Mouse (Mus musculus) bone marrow macrophage, adult 2 months (primary cell): ENCODE results near the gene Eral1. TPM values are rescaled to one million over a fixed set of nuclear protein-coding genes. Genes with fewer than 3 reads are reported as not detected.
A peak's percentile ranks its signal among the peaks of the same experiment; 100 is the strongest.

Experiments used
- H3K27ac ChIP-seq: 2 replicates; pipeline ENCODE4 v1.5.1; 2012; ENCODE audit warnings: low read depth, low read length; ENCODE audit not compliant: insufficient read depth
- H3K4me1 ChIP-seq: 2 replicates; pipeline ENCODE4 v1.6.1; 2012; ENCODE audit warnings: low read length; ENCODE audit not compliant: control insufficient read depth, insufficient read depth
- H3K4me3 ChIP-seq: 2 replicates; pipeline ENCODE4 v1.5.1; 2012; ENCODE audit warnings: mild to moderate bottlenecking, low read length, moderate library complexity; ENCODE audit not compliant: insufficient read depth
- CTCF ChIP-seq: IDR thresholded peaks from 2 replicates; pipeline ENCODE4 v1.5.1; 2012; ENCODE audit warnings: low read depth, mild to moderate bottlenecking, low read length, moderate library complexity
- POLR2A ChIP-seq: IDR thresholded peaks from 2 replicates; pipeline ENCODE4 v1.6.1; 2012; ENCODE audit warnings: mild to moderate bottlenecking, low read depth, low read length, borderline replicate concordance
- polyA plus RNA-seq: library from polyadenylated mRNA; stranded (reverse); fragments of >200 nt; gene quantifications from 2 replicates; pipeline ENCODE4 v1.2.4, GENCODE M21; 2012; ENCODE audit not compliant: missing spikeins, insufficient read depth, insufficient read length

Gene Eral1
- polyA plus RNA-seq, 1 experiment: 19.5 TPM

- peak overlapping the region; percentile 60 for H3K4me3 ChIP-seq
- TF ChIP-seq CTCF: no peak
- TF ChIP-seq POLR2A: no peak
- peaks cover 43% of the 10 kb centered on the region for H3K4me1 ChIP-seq
- H3K27ac ChIP-seq: no peak overlapping the region
Measured at GRCm38 (mm10) chr11:78115367-78116145, 35.4 kb upstream of the Eral1 start.

DNA sequence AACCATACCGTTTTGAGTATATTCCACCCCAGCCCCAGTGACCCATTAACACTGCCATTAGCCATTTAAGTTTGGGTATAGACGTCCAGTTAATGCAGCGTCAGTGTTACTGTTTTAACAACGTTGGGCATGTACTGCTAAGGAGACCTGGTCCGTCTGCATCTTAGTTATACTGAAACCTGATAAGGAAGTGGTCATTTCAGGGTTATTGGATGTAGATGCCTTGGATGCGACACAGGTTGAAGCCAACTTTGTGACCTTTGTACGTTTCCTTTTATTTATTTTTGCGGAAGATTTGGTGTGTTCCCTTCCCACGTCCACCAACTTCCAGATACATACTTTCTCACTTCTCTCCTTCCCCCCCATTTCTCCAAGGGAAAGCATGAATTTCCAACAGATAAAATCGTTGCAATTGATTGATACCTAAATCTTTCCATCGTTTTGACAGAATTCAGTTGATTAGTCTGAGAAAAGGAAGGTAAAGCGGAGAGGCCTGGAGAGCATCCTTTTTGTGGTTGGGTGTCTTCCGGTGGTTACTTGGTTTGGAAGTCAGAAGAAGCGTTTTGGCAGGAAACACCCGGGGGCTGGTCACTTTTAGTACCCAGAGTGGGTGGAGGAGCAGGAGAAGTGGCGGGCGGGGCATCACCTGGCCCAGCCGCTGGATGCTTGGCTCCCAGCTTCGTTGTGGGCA lies 34.6 kb upstream of the Eral1 start:
- Histone ChIP-seq H3K27ac (no peak overlapping the region), H3K4me3 (peak overlapping the region; percentile 60), H3K4me1 (peaks cover 41% of the 10 kb centered on the region)
- no peak for TF ChIP-seq CTCF
- no peak for TF ChIP-seq POLR2A

- TF ChIP-seq POLR2A (no peak), CTCF (no peak)
- H3K4me3 ChIP-seq: no peak overlapping the region
- H3K27ac ChIP-seq: no peak overlapping the region
- H3K4me1 ChIP-seq: peaks cover 34% of the 10 kb centered on the region
Measured at GRCm38 (mm10) chr11:78113616-78114015, 33.4 kb upstream of the Eral1 start.

DNA sequence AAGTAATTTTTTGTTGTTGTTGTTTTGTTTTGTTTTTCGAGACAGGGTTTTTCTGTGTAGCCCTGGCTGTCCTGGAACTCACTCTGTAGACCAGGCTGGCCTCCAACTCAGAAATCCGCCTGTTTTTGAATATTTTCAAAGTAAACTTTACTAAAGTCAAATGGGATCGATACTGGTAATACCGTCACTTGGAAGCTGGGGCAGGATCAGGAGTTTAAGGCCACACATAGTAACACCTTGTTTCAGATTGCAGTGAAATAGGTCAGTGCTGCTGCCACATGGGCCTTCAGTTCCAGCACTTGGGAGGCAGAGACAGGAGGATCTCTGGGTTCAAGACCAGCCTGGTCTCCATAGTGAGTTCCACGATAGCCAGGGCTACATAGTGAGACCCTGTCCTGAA lies 24.3 kb upstream of the Eral1 start:
- no peak for TF ChIP-seq POLR2A
- TF ChIP-seq CTCF: no peak
- H3K4me3 ChIP-seq: no peak overlapping the region
- peaks cover 35% of the 10 kb centered on the region for H3K4me1 ChIP-seq
- H3K27ac ChIP-seq: no peak overlapping the region

DNA sequence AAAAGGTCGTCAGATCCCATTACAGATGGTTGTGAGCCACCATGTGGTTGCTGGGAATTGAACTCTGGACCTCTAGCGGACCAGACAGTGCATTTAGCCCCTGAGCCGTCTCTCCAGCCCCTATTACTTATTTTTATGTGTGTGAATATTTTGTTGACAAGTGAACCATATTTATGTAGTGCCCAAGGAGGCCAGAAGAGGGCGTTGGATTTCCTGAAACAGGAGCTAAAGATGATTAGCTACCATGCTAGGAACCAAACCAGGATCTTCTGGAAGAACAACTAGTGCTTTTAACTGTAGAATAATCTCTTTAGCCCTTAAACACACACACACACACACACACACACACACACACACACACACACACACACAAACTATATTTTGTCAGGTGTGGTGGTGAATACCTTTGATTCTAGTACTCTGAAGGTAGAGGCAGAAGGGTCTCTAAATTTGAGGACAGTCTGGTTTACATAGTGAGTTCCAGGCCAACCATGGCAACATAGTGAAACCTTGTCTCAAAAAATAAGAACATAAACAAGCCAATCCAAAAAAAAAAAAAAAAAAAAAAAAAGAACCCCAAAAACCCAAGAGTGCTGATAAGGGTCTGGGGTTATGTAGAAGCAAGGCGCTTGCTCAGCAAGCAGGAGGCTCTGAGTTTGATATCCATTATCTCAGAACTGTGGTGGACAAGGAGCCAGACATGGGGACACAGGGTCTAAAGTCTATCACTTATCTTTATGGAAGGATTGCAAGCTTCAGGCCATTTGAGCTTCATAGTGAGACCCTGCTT lies 23.0 kb upstream of the Eral1 start:
- no peak overlapping the region for H3K27ac ChIP-seq
- peaks cover 33% of the 10 kb centered on the region for H3K4me1 ChIP-seq
- H3K4me3 ChIP-seq: no peak overlapping the region
- TF ChIP-seq POLR2A (no peak), CTCF (no peak)

GRCm38 (mm10) chr11:78102142-78102541 lies 22.0 kb upstream of the Eral1 start:
- Histone ChIP-seq H3K27ac (no peak overlapping the region), H3K4me3 (no peak overlapping the region), H3K4me1 (peaks cover 33% of the 10 kb centered on the region)
- TF ChIP-seq POLR2A (no peak), CTCF (no peak)

GRCm38 (mm10) chr11:78100746-78101145 lies 20.6 kb upstream of the Eral1 start:
- H3K4me3 ChIP-seq: peak overlapping the region; percentile 10; the same call in 1 of the 2 replicates
- peak overlapping the region; percentile 44 for H3K27ac ChIP-seq
- peaks cover 43% of the 10 kb centered on the region for H3K4me1 ChIP-seq
- TF ChIP-seq POLR2A (no peak), CTCF (no peak)

GRCm38 (mm10) chr11:78097077-78097476 lies 16.9 kb upstream of the Eral1 start:
- H3K4me1 ChIP-seq: peaks cover 29% of the 10 kb centered on the region
- no peak overlapping the region for H3K4me3 ChIP-seq
- TF ChIP-seq CTCF (no peak), POLR2A (no peak)
- H3K27ac ChIP-seq: no peak overlapping the region

DNA sequence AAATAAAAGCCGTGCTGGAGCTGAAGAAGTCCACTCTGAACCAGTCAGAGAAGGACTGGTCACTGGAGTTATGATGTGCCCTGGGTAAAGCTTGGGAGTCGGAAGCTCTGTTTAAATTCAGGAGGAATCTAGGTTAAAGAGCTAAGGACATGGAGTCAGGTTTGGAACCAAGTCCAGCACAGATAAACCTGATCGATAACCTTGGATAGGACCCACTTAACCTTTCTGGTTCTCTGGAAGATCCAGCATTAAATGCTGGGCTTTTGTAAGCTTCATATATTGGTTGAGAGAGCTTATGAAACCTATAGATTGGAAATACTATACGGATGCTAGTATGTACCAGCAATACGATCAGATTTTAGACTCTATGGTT lies 14.9 kb upstream of the Eral1 start:
- Histone ChIP-seq H3K4me3 (peak overlapping the region; percentile 84), H3K4me1 (peaks cover 11% of the 10 kb centered on the region), H3K27ac (peak overlapping the region; percentile 39; the same call in 1 of the 2 replicates)
- TF ChIP-seq POLR2A (no peak), CTCF (no peak)
